Mouse (Mus musculus) E14TG2a.4 (cell line): ENCODE measurements at regions not wholly inside any gene's neighbourhood (a gene's known extent, or its start where the extent isn't known, plus 50 kb on each side); places are given as distances from the start of the nearest gene placed in this dataset.

Experiments
- H3K27me3 ChIP-seq: 2 replicates; pipeline ENCODE4 v1.6.1; 2014; ENCODE audit warnings: low read length, control low read depth; ENCODE audit not compliant: insufficient read depth
- H3K36me3 ChIP-seq: 2 replicates; pipeline ENCODE4 v1.6.1; 2014; ENCODE audit warnings: low read length, control low read depth; ENCODE audit not compliant: insufficient read depth
- H3K4me1 ChIP-seq: replicated peaks from 2 replicates; pipeline ENCODE4 v1.6.1; 2014; ENCODE audit warnings: low read depth, low read length, control low read depth
- H3K4me3 ChIP-seq: replicated peaks from 2 replicates; pipeline ENCODE4 v1.5.1; 2014; ENCODE audit warnings: mild to moderate bottlenecking, low read length
- H3K9me3 ChIP-seq: 2 replicates; pipeline ENCODE4 v1.6.1; 2014; ENCODE audit warnings: low read length, control low read depth
- CTCF ChIP-seq: conservative IDR thresholded peaks from 2 replicates; pipeline ENCODE4 v1.5.1; 2014; ENCODE audit warnings: low read length
- NANOG ChIP-seq: IDR thresholded peaks from 2 replicates; pipeline ENCODE4 v1.6.1; 2014; ENCODE audit warnings: borderline replicate concordance, low read length, mixed read lengths
- POU5F1 ChIP-seq: IDR thresholded peaks from 2 replicates; pipeline ENCODE4 v1.6.1; 2014; ENCODE audit warnings: low read length, borderline replicate concordance

DNA sequence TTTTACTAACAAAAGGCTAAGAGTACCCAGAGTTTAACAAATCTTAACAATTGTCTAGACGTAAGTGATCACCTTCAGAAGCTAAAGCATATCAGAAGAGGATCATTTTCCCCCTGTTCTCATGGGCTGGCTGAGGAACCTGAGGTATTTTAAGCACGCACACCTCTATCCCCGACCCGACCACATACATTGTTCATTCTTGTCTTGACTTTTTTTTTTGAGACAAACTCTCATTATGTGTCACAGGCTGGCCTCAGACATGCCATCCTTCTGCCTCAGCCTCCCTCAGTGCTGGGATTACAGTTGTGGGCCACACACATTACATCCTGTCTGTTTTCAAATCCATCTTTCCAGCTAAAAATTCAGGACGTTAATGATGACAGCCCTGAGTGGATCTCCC, 105.7 kb upstream of the Lmo4 start:
- Histone ChIP-seq H3K27me3 (no peaks in the 10 kb centered on the region), H3K4me1 (no peaks in the 10 kb centered on the region), H3K4me3 (no peak overlapping the region), H3K36me3 (no peaks in the 10 kb centered on the region), H3K9me3 (no peaks in the 10 kb centered on the region)
- TF ChIP-seq NANOG, result no peak
- TF ChIP-seq CTCF, result no peak
- no peak for TF ChIP-seq POU5F1

DNA sequence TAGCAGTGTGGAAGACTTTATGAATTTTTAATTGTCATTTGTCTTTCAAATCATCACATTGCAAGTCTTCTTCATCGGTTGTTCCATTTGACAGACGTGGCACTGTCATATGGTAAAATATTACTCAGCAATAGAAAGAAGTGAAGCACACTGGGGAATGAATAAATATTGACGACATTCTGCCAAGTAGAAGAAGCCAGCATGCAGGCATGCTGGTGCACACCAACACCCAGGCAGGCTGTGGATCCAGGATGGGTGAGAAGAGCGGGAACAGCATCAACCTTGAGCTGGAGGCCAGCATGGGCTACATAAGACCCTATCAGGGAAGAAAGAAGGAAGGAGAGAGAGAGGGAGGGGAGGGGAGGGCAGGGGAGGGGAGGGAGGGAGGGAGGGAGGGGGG, 103.6 kb upstream of the Lmo4 start:
- TF ChIP-seq CTCF (no peak), NANOG (no peak), POU5F1 (no peak)
- H3K36me3 ChIP-seq, result no peaks in the 10 kb centered on the region
- H3K27me3 ChIP-seq, result no peaks in the 10 kb centered on the region
- no peaks in the 10 kb centered on the region for H3K9me3 ChIP-seq
- H3K4me3 ChIP-seq, result no peak overlapping the region
- no peaks in the 10 kb centered on the region for H3K4me1 ChIP-seq

DNA sequence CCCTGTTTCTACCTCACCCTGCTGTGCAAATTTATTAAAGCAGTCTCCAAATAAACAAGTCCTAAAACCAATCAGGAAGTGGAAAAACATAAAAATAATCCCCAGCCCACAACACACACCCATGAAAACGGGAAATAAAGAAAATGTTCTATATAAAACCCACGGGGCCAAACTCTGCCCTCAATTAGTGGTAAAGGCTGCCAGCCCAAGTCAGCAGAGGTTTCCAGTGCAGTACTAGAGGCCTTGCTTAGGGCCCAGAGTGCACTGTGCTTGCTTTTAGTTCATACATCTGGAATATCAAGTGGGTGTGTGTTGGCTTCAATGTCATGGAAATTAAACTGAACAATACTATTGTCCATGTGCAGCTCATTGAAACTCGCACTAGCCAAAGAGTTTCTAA, 102.5 kb upstream of the Lmo4 start:
- H3K9me3 ChIP-seq, result no peaks in the 10 kb centered on the region
- H3K36me3 ChIP-seq, result no peaks in the 10 kb centered on the region
- no peak for TF ChIP-seq CTCF
- no peak for TF ChIP-seq POU5F1
- TF ChIP-seq NANOG, result no peak
- no peak overlapping the region for H3K4me3 ChIP-seq
- H3K27me3 ChIP-seq, result no peaks in the 10 kb centered on the region
- H3K4me1 ChIP-seq, result no peaks in the 10 kb centered on the region

DNA sequence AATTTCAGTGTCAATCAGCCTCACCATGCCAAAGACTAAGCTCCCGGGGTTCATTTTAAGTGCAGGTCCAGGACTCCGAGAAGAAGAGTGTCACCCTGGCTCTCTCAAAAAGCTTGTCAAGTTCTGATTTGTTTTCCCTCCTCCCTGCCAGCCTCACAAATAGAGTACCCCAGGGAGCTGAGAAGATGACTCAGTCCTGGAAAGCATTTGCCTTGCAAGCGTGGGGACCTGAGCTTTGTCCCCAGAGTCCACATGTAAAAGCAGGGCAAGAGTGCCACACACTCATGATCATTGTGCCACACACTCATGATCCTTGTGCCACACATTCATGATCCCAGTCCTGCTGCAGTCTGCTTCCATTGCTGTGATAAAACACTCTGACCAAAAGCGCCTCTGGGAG, 100.4 kb upstream of the Lmo4 start:
- TF ChIP-seq CTCF (no peak), POU5F1 (no peak)
- no peaks in the 10 kb centered on the region for H3K36me3 ChIP-seq
- H3K4me1 ChIP-seq, result no peaks in the 10 kb centered on the region
- no peaks in the 10 kb centered on the region for H3K27me3 ChIP-seq
- H3K4me3 ChIP-seq, result no peak overlapping the region
- no peaks in the 10 kb centered on the region for H3K9me3 ChIP-seq

DNA sequence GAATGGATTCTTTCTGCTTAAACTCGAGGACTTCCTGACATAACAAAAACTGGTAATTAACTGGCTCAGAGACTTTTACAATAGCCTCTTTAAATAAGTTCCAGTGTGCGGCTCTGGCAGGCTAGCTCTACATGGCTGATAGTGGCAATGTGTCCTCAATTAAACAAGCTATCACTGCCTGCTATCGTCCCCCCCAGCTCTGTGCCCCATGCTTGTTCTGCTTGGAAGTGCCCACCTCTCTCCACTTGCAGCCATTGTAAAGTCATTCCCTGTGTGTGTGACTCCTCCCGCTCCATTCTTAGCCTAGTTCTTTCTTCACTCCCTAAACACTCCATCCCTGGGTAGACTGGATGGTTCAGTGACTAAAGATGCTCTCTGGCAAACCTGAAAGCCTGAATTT, 99.9 kb upstream of the Lmo4 start:
- Histone ChIP-seq H3K36me3 (no peaks in the 10 kb centered on the region), H3K27me3 (no peaks in the 10 kb centered on the region), H3K4me3 (no peak overlapping the region), H3K4me1 (no peaks in the 10 kb centered on the region), H3K9me3 (no peaks in the 10 kb centered on the region)
- TF ChIP-seq POU5F1 (no peak), NANOG (no peak), CTCF (no peak)

DNA sequence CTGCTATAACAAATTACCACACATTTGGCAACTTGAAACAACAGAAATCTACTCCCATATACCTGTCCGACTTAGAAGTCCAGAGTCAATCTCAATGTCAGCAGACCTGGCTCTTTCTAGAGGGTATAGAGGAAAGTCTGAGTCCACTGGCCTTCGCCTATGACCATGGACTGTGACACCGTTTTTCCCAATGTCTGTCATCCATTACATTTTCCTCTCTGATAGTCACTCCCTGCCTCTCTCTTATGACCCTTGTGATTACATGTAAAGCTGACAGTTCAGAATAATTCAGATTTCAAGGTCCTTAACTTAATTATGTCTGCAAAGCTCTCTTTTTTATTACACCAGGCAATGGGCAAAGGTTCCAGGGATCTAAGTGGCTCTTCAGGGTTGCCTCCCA, 97.6 kb upstream of the Lmo4 start:
- no peak overlapping the region for H3K4me3 ChIP-seq
- no peak for TF ChIP-seq NANOG
- TF ChIP-seq POU5F1, result no peak
- no peak for TF ChIP-seq CTCF
- H3K27me3 ChIP-seq, result no peaks in the 10 kb centered on the region
- no peaks in the 10 kb centered on the region for H3K4me1 ChIP-seq
- H3K36me3 ChIP-seq, result no peaks in the 10 kb centered on the region
- H3K9me3 ChIP-seq, result no peaks in the 10 kb centered on the region

DNA sequence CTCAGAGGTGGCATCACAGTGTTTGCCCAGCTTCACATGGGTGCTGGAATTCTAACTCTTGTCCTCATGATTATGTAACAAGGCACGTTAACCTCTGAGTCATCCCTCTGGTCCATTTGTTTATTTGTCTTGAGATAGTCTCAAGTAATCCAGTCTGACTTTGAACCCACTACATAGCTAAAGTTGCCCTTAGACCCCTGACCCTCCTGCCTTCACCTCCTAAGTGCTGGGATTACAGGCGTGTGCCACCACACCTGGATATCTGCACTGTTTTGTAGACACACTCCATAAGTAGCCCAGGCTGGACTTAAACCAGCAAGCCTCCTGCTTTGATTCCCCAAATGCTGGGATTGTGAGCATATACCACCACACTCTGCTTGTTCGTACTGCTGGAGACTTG, 96.0 kb upstream of the Lmo4 start:
- Histone ChIP-seq H3K27me3 (no peaks in the 10 kb centered on the region), H3K36me3 (no peaks in the 10 kb centered on the region), H3K4me1 (no peaks in the 10 kb centered on the region), H3K4me3 (no peak overlapping the region), H3K9me3 (peaks cover under 1% of the 10 kb centered on the region; the same call in 1 of the 2 replicates)
- TF ChIP-seq CTCF, result no peak
- no peak for TF ChIP-seq POU5F1
- no peak for TF ChIP-seq NANOG

DNA sequence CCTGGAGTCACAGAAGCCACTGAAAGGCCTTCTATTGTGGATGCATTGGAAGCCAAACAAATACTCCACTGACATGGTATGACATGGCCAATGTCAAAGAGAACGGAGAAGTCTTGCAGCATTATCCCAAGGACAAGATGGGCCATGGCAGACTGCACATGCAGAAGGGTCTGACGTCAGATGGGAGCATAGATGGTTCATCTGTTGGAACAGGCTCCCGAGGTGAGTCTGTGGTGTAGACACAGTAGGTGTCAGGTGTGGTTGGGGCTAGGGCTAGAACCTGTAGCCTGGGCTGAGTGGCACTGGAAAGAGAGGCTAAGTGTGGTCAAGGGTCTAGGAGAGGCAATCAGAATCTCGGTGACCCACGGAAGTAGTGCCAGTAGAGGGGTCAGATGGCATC, 94.2 kb upstream of the Lmo4 start:
- TF ChIP-seq NANOG, result no peak
- TF ChIP-seq CTCF, result no peak
- no peak for TF ChIP-seq POU5F1
- Histone ChIP-seq H3K4me1 (no peaks in the 10 kb centered on the region), H3K27me3 (no peaks in the 10 kb centered on the region), H3K36me3 (no peaks in the 10 kb centered on the region), H3K4me3 (no peak overlapping the region), H3K9me3 (peaks cover 12% of the 10 kb centered on the region)

DNA sequence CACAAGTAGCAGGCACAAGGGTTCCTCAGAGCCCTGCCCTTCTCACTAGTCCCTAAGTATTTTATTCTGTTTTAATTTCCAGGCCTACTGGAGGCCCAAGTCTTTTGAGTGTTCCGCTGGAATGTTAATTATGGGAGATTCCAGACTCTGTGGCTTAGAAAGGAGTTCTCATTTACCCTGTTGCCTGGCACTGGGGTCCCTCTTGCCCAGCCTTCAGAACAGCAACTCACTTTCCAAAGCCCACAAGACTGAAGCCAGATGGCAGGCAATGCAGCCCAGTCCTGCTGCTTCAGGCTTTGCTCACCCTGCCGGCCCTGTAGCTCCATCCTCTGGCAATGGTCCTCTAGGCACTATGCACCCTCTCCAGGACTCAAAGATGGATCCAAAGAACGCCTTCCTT, 84.5 kb upstream of the Lmo4 start:
- Histone ChIP-seq H3K27me3 (no peaks in the 10 kb centered on the region), H3K4me3 (no peak overlapping the region), H3K36me3 (no peaks in the 10 kb centered on the region), H3K9me3 (no peaks in the 10 kb centered on the region), H3K4me1 (no peaks in the 10 kb centered on the region)
- TF ChIP-seq POU5F1 (no peak), CTCF (no peak), NANOG (no peak)

DNA sequence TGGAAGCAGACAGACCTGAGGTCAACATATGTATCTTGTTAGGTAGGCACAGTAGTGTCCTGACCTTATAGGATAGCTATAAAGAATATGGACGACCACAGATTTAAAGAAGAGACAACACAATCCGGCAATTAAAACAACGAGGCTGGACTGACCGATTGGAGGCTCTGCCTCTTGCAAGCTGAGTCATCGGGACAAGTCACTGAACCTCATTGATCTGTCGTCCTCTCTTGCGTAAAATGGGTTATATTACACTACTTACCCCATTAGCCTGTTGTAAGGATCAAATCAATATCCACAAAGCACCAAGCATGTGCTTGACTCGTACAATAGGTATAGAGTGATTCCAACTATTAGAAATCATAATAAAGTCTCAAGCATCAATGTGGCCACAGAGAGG, 81.1 kb upstream of the Lmo4 start:
- Histone ChIP-seq H3K27me3 (no peaks in the 10 kb centered on the region), H3K4me1 (no peaks in the 10 kb centered on the region), H3K36me3 (no peaks in the 10 kb centered on the region), H3K9me3 (no peaks in the 10 kb centered on the region), H3K4me3 (no peak overlapping the region)
- TF ChIP-seq NANOG (no peak), CTCF (no peak), POU5F1 (no peak)
